ENCODE assay signal across 8 mouse cellular contexts in genomic region chr9:107547026-107547425, GRCm38 (mm10). TPM values are rescaled to one million over a fixed set of nuclear protein-coding genes. Genes with fewer than 3 reads are reported as not detected.
DNase-seq lines count a peak whose midpoint lies in the region; ATAC-seq lines count a peak whose summit lies in the region.

Gene Zmynd10, plus strand, starts transcription at chr9:107547298.

- peak within 1 kb of the TSS; percentile 49 for H3K9ac ChIP-seq in hindbrain, embryonic 13.5 days

- peak within 1 kb of the TSS; percentile 72 for H3K27ac ChIP-seq in hindbrain, embryonic 13.5 days

- peak within 1 kb of the TSS; percentile 20; the same call in 1 of the 2 replicates for H3K4me3 ChIP-seq in hindbrain, embryonic 13.5 days

- H3K27me3 ChIP-seq in hindbrain, embryonic 13.5 days, result peaks cover 42% of the 10 kb centered on the region

- peak within 1 kb of the TSS; percentile 52 for H3K4me2 ChIP-seq in hindbrain, embryonic 13.5 days

- no peaks in the 10 kb centered on the region for H3K9me3 ChIP-seq in hindbrain, embryonic 13.5 days

- peak; percentile 55 for ATAC-seq in hindbrain, embryonic 13.5 days (ENCODE audit: low FRiP score)

- peaks cover 58% of the 10 kb centered on the region for H3K4me1 ChIP-seq in hindbrain, embryonic 13.5 days (replicated peaks)

- H3K36me3 ChIP-seq in hindbrain, embryonic 13.5 days, result peaks cover 20% of the 10 kb centered on the region

- DNase-seq in NIH3T3 (ENCODE audit: low read depth), result peak; percentile 92
- DNase-seq in c-Kit-positive CD71-positive TER-119-positive erythroid progenitor cells, embryonic 14.5 days (ENCODE audit: low spot score), result peak; percentile 93
- DNase-seq in frontal cortex, postnatal 36 days (ENCODE audit: low spot score in 2 of 2), result peak; percentile 83 to 91
- DNase-seq in layer of hippocampus, postnatal 36 days, result peak; percentile 84 to 85
- DNase-seq in lung, postnatal 10 days, result peak; percentile 95
- DNase-seq in ovary, postnatal 36 days (ENCODE audit: low spot score), result peak; percentile 87
- DNase-seq in thymus, postnatal 14 days, result peak; percentile 93

- 4% methylated on average over 20 of the region's 20 CpGs for whole genome bisulfite sequencing in hindbrain, embryonic 13.5 days

RNA-seq across cellular contexts. Expression of gene Zmynd10, which starts in this region (rescaled TPM):
- 2.6 and 4.0 TPM in 2 replicates for polyA plus RNA-seq in hindbrain, embryonic 13.5 days (2015; fragmentation: Nextera tagmentation; extraction: Ambion mirVana)
- total RNA-seq in layer of hippocampus, postnatal 36 days (2021), result 1 to 10 TPM; 3.4 to 4.3 TPM

Comparison
In these comparisons a context has a peak if more than half of its experiments do, and no peak if none do; other contexts are left out.
1. Peak in every context shown above with its lines: DNase-seq, ATAC-seq, H3K4me3 ChIP-seq and H3K27ac ChIP-seq.